ENCODE assay signal across 31 mouse cellular contexts in the genomic region with DNA sequence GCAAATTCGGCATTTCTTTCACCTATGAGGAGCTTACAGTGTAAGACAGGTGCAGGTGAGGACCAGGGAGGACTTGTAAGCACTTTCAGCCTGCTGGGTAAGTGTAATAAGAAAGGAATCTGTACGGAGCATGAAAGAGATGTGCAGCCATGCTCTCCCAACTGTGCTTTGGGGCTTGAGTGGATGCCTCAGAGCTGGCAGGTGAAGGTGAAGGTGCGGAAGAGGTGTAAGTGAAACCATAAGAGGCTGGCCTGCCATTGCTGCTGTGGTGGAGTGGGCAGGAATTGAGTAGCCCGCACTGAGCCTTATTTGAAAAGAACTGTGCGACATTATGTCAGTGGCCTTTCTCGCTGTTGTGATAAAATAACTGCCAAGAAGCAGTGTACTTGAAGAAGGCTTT. TPM values are rescaled to one million over a fixed set of nuclear protein-coding genes. Genes with fewer than 3 reads are reported as not detected.
DNase-seq lines count a peak whose midpoint lies in the region; ATAC-seq and TF ChIP-seq lines count a peak whose summit lies in the region.
"Had no signal": no experiment of that assay in that cellular context is flagged by ENCODE, and none has a peak within 500 bp of the region (broad histone marks: within the 10 kb centered on the region; RNA-seq: fewer than 3 reads in every experiment).

No protein-coding gene starts in this region.

- DNase-seq in heart, embryonic 10.5 days (ENCODE audit: low spot score): no peak
- DNase-seq in heart, adult 18-20 months: no peak
- no peak for DNase-seq in heart, postnatal 36 days
- DNase-seq in lung, postnatal 0 days (ENCODE audit: low spot score): no peak
- DNase-seq in lung, postnatal 14 days: no peak
- no peak for DNase-seq in kidney, adult 18-20 months
- DNase-seq: adrenal gland, postnatal 14 days; cerebellum, adult 11 months; cerebellum, adult 9-10 months; cerebellum, postnatal 36 days; embryo, embryonic 11 days; gastrocnemius, postnatal 36 days; kidney, adult 11 months; kidney, postnatal 25 days; right cerebral cortex, adult 18-20 months; spleen, adult 18-20 months; thymus, postnatal 4 days had no signal

- no peak for ATAC-seq in heart, embryonic 16.5 days (replicated peaks; ENCODE audit: extremely low read depth, insufficient read depth, low FRiP score)
- ATAC-seq in lung, postnatal 0 days: 0 out of 2 replicates have a peak, but pooled peaks have one; percentile 23
- ATAC-seq: CD4-positive, CD25-positive, alpha-beta regulatory T cell, adult 4 months; forebrain, embryonic 14.5 days; inflammation-experienced regulatory T-cells, adult 6 months; midbrain, embryonic 16.5 days had no signal

- peak overlapping the region; percentile 2; the same call in 1 of the 2 replicates for H3K4me2 ChIP-seq in heart, embryonic 16.5 days (ENCODE audit: low read depth, low read length)
- H3K4me2 ChIP-seq in lung, postnatal 0 days (replicated peaks; ENCODE audit: low read depth, low read length): no peak overlapping the region
- H3K4me2 ChIP-seq: embryonic facial prominence, embryonic 12.5 days; hindbrain, embryonic 15.5 days; kidney, embryonic 15.5 days; limb, embryonic 13.5 days; liver, embryonic 11.5 days; midbrain, embryonic 11.5 days had no signal

- H3K4me3 ChIP-seq in heart, embryonic 10.5 days: no peak overlapping the region
- H3K4me3 ChIP-seq in heart, embryonic 16.5 days (ENCODE audit: low read length): no peak overlapping the region
- H3K4me3 ChIP-seq in lung, postnatal 0 days (ENCODE audit: low read depth, low read length): no peak overlapping the region
- H3K4me3 ChIP-seq: embryonic facial prominence, embryonic 12.5 days; hindbrain, embryonic 10.5 days; hindbrain, embryonic 15.5 days; kidney, embryonic 15.5 days; limb, embryonic 13.5 days had no signal

- no peak for TF ChIP-seq CTCF in lung, postnatal 0 days (IDR thresholded peaks at IDR 0.05)

- H3K27ac ChIP-seq in heart, embryonic 10.5 days: peak overlapping the region; percentile 16; the same call in 1 of the 2 replicates
- H3K27ac ChIP-seq in heart, embryonic 16.5 days (ENCODE audit: low read length): peak overlapping the region; percentile 17
- H3K27ac ChIP-seq in lung, postnatal 0 days (ENCODE audit: low read length): no peak overlapping the region
- H3K27ac ChIP-seq: embryonic facial prominence, embryonic 12.5 days; hindbrain, embryonic 10.5 days; hindbrain, embryonic 15.5 days; kidney, embryonic 15.5 days; limb, embryonic 13.5 days had no signal

- intact Hi-C loops in heart, postnatal 36 days (cut with DNase I): no loop called here

- peaks cover 20% of the 10 kb centered on the region for H3K4me1 ChIP-seq in heart, embryonic 10.5 days
- H3K4me1 ChIP-seq in heart, embryonic 16.5 days (ENCODE audit: control insufficient read depth, insufficient read depth, low read length): peaks cover 11% of the 10 kb centered on the region; the same call in 1 of the 2 replicates
- H3K4me1 ChIP-seq in lung, postnatal 0 days (ENCODE audit: insufficient read depth, low read depth, low read length): no peaks in the 10 kb centered on the region
- H3K4me1 ChIP-seq: embryonic facial prominence, embryonic 12.5 days; hindbrain, embryonic 15.5 days had no signal

- H3K9ac ChIP-seq in heart, embryonic 16.5 days (ENCODE audit: low read length): no peak overlapping the region
- H3K9ac ChIP-seq in lung, postnatal 0 days (replicated peaks; ENCODE audit: low read depth): no peak overlapping the region
- H3K9ac ChIP-seq: embryonic facial prominence, embryonic 12.5 days; hindbrain, embryonic 15.5 days; kidney, embryonic 15.5 days; limb, embryonic 13.5 days had no signal

- H3K36me3 ChIP-seq in heart, embryonic 10.5 days: no peaks in the 10 kb centered on the region
- no peaks in the 10 kb centered on the region for H3K36me3 ChIP-seq in heart, embryonic 16.5 days (ENCODE audit: control insufficient read depth, insufficient read depth)
- no peaks in the 10 kb centered on the region for H3K36me3 ChIP-seq in lung, postnatal 0 days (ENCODE audit: insufficient read depth, low read length)
- H3K36me3 ChIP-seq: embryonic facial prominence, embryonic 12.5 days; hindbrain, embryonic 10.5 days; hindbrain, embryonic 15.5 days; kidney, embryonic 15.5 days; limb, embryonic 13.5 days had no signal

- no peak for TF ChIP-seq EP300 in lung, postnatal 0 days (IDR thresholded peaks at IDR 0.05)

- WGBS in heart, embryonic 10.5 days: 74% methylated on average over 6 of the region's 6 CpGs
- WGBS in heart, embryonic 16.5 days: 63% methylated on average over 6 of the region's 6 CpGs
- WGBS in lung, postnatal 0 days: 50% methylated on average over 6 of the region's 6 CpGs

- no peaks in the 10 kb centered on the region for H3K9me3 ChIP-seq in heart, embryonic 10.5 days
- no peaks in the 10 kb centered on the region for H3K9me3 ChIP-seq in heart, embryonic 16.5 days (replicated peaks; ENCODE audit: control insufficient read depth, low read length)
- no peaks in the 10 kb centered on the region for H3K9me3 ChIP-seq in lung, postnatal 0 days (ENCODE audit: low read length)
- H3K9me3 ChIP-seq: embryonic facial prominence, embryonic 12.5 days; hindbrain, embryonic 10.5 days; hindbrain, embryonic 15.5 days; kidney, embryonic 15.5 days; limb, embryonic 13.5 days had no signal

- no peaks in the 10 kb centered on the region for H3K27me3 ChIP-seq in heart, embryonic 10.5 days (ENCODE audit: insufficient read depth, poor library complexity, severe bottlenecking)
- H3K27me3 ChIP-seq in heart, embryonic 16.5 days (ENCODE audit: control insufficient read depth, insufficient read depth, low read length): no peaks in the 10 kb centered on the region
- no peaks in the 10 kb centered on the region for H3K27me3 ChIP-seq in lung, postnatal 0 days (replicated peaks; ENCODE audit: insufficient read depth, low read length)
- H3K27me3 ChIP-seq: embryonic facial prominence, embryonic 12.5 days; hindbrain, embryonic 15.5 days; kidney, embryonic 15.5 days; limb, embryonic 13.5 days had no signal

RNA-seq across cellular contexts. Expression of gene Me3, which starts 8.3 kb away (rescaled TPM):
- 1.4 and 2.3 TPM in 2 replicates for polyA plus RNA-seq in heart, embryonic 10.5 days (2016; fragmentation: Nextera tagmentation; extraction: Ambion mirVana)
- 100 to 1,000 TPM; 135 to 136 TPM for total RNA-seq in heart, adult 18-20 months (2021)
- 9.0 and 10.8 TPM in 2 replicates for polyA plus RNA-seq in heart, embryonic 16.5 days (2015; fragmentation: Nextera tagmentation; extraction: Ambion mirVana)
- 100 to 1,000 TPM; 138 TPM for total RNA-seq in heart, postnatal 36 days (2021)
- polyA plus RNA-seq in lung, postnatal 0 days (2015; fragmentation: Nextera tagmentation; extraction: Ambion mirVana): 2.9 and 3.2 TPM in 2 replicates
- total RNA-seq: megakaryocyte, adult 5-6 weeks; neutrophil, adult 5-6 weeks had no signal
